Mouse (Mus musculus) limb, embryonic 11.5 days (tissue): Measurements from ENCODE around the gene Mkrn2. TPM values are rescaled to one million over a fixed set of nuclear protein-coding genes. Genes with fewer than 3 reads are reported as not detected.

Experiments used
- ATAC-seq: fragments of 200-750 bp; cut with Nextera tagmentation; 2 replicates; pipeline ENCODE4 v1.8.0; 2017; ENCODE audit warnings: low read depth; ENCODE audit not compliant: insufficient number of reproducible peaks, low FRiP score, low TSS enrichment
- DNase-seq: peaks from one replicate; pipeline ENCODE4 v3.0.0-alpha.2; 2015; ENCODE audit warnings: low spot score
- H3K27ac ChIP-seq: fragments of 300-500 bp; sonication (generic); replicated peaks from 2 replicates; pipeline ENCODE4 v1.5.1; 2014; ENCODE audit warnings: low read depth, mild to moderate bottlenecking, low read length
- H3K27me3 ChIP-seq: fragments of 300-500 bp; sonication (generic); 2 replicates; pipeline ENCODE4 v1.6.1; 2014; ENCODE audit warnings: mild to moderate bottlenecking, low read length, mixed read lengths; ENCODE audit not compliant: control insufficient read depth, insufficient read depth
- H3K36me3 ChIP-seq: fragments of 300-500 bp; sonication (generic); 2 replicates; pipeline ENCODE4 v1.6.1; 2014; ENCODE audit warnings: mild to moderate bottlenecking, low read length, moderate library complexity, mixed read lengths; ENCODE audit not compliant: control insufficient read depth, insufficient read depth
- H3K4me1 ChIP-seq: fragments of 300-500 bp; sonication (generic); 2 replicates; pipeline ENCODE4 v1.6.1; 2014; ENCODE audit warnings: low read length, mixed read lengths; ENCODE audit not compliant: control insufficient read depth, insufficient read depth
- H3K4me2 ChIP-seq: fragments of 300-500 bp; sonication (generic); 2 replicates; pipeline ENCODE4 v1.6.1; 2014; ENCODE audit warnings: low read depth, mild to moderate bottlenecking, moderate library complexity; ENCODE audit not compliant: severe bottlenecking
- H3K4me3 ChIP-seq: fragments of 300-500 bp; sonication (generic); 2 replicates; pipeline ENCODE4 v1.5.1; 2014; ENCODE audit warnings: low read depth, low read length
- H3K9ac ChIP-seq: fragments of 300-500 bp; sonication (generic); 2 replicates; pipeline ENCODE4 v1.6.1; 2014; ENCODE audit warnings: mild to moderate bottlenecking, low read length
- H3K9me3 ChIP-seq: fragments of 300-500 bp; sonication (generic); 2 replicates; pipeline ENCODE4 v1.6.1; 2016; ENCODE audit warnings: low read length; ENCODE audit not compliant: control insufficient read depth
- WGBS: fragments of 180-500 bp; shearing (Covaris S2); extraction: QIAGEN DNeasy Blood & Tissue Kit; methylation state at CpG from one replicate; pipeline ENCODE4 v1.1.7; 2014; 5-methylcytosine and 5-hydroxymethylcytosine counted together
- polyA plus RNA-seq: library from polyadenylated mRNA; unstranded; fragments of >200 nt; fragmentation: Nextera tagmentation; extraction: Ambion mirVana; gene quantifications from 2 replicates; pipeline ENCODE4 v1.2.1, GENCODE M21; 2014

Mkrn2 gene
- polyA plus RNA-seq, 1 experiment from 2014 or later = 27.1 TPM

GRCm38 (mm10) chr6:115580810-115581209 is 20.9 kb upstream of the Mkrn2 start:
- Histone ChIP-seq H3K9ac (no peak overlapping the region), H3K4me2 (no peak overlapping the region), H3K27ac (no peak overlapping the region), H3K4me1 (no peaks in the 10 kb centered on the region), H3K27me3 (no peaks in the 10 kb centered on the region), H3K9me3 (no peaks in the 10 kb centered on the region), H3K36me3 (peaks cover 10% of the 10 kb centered on the region), H3K4me3 (no peak overlapping the region)
- DNase-seq (no peak), ATAC-seq (no peak)
- 83% methylated on average over 3 of the region's 3 CpGs for WGBS

DNA sequence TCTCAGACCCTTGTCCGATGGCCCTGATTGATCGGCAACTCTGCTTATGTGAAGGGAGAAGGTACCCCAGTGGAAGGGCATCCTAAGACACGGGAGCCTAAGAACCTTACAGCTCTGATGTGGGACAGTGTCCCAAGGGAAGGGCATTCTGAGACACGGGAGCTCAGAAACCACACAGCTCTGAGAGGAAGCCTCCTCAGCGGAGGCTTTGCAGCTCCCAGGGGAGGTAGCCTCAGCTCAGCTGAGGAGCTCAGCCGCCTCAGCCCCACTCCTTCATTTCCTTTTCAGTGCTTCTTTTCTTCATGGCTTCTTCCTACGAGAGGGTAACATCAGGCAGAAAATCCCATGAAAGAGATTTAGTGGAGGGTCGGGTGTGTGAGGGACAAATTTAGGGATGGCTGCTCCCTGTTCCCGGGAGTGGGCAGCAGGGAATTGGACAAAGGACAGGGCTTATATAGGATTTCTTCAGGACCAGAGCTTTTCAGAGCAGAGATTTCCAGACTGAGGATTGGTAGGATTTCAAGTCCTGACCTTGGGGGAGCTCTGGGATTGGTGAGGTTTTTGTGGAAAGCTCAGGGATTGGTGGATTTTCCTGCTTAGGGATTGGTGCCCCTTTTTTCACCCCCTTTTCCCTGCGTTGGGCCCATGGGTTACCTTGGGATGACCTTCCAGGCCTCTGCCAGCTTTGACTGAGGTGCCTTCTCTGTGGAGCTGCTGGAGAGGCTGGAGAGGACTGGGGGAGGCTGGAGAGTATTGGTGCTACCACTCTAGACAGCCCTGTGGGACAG is 19.2 kb upstream of the Mkrn2 start:
- H3K9ac ChIP-seq = no peak overlapping the region
- no peak for DNase-seq
- no peaks in the 10 kb centered on the region for H3K4me1 ChIP-seq
- no peak overlapping the region for H3K4me3 ChIP-seq
- no peak for ATAC-seq
- peaks cover 5% of the 10 kb centered on the region for H3K36me3 ChIP-seq
- 88% methylated on average over 10 of the region's 10 CpGs for WGBS
- H3K27ac ChIP-seq = no peak overlapping the region
- no peaks in the 10 kb centered on the region for H3K27me3 ChIP-seq
- H3K4me2 ChIP-seq = no peak overlapping the region
- no peaks in the 10 kb centered on the region for H3K9me3 ChIP-seq

DNA sequence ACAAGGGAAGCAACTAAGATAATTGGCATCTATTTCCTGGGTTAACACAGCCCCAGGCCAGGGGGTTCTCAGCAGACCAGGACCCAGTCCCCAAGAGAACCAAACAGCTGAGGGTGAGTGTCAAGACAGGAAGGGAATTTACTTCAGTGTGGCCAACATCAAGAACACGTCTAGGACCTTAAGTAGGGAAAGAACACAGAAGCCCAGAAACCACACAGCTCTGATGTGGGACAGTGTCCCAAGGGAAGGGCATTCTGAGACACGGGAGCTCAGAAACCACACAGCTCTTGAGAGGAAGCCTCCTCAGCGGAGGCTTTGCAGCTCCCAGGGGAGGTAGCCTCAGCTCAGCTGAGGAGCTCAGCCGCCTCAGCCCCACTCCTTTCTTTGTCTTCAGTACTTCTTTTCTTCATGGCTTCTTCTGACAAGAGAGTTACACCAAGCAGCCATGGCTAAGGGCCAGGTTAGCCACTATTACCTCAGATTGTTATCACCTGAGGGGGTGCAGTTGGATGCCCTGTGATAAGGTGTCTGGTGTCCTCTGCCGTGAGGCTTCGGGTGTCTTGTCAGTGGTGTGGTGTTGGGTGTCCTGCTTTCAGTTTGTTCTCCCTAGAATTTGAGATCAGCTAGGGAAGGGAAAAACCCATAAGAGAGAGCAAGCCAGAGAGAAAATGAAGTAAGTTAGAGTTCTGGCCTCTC is 18.1 kb upstream of the Mkrn2 start:
- H3K36me3 ChIP-seq = peaks cover 3% of the 10 kb centered on the region
- H3K4me2 ChIP-seq = no peak overlapping the region
- no peaks in the 10 kb centered on the region for H3K27me3 ChIP-seq
- H3K9ac ChIP-seq = no peak overlapping the region
- H3K27ac ChIP-seq = no peak overlapping the region
- no peak overlapping the region for H3K4me3 ChIP-seq
- no peaks in the 10 kb centered on the region for H3K4me1 ChIP-seq
- 79% methylated on average over 6 of the region's 6 CpGs for WGBS
- no peaks in the 10 kb centered on the region for H3K9me3 ChIP-seq
- ATAC-seq (no peak), DNase-seq (no peak)

DNA sequence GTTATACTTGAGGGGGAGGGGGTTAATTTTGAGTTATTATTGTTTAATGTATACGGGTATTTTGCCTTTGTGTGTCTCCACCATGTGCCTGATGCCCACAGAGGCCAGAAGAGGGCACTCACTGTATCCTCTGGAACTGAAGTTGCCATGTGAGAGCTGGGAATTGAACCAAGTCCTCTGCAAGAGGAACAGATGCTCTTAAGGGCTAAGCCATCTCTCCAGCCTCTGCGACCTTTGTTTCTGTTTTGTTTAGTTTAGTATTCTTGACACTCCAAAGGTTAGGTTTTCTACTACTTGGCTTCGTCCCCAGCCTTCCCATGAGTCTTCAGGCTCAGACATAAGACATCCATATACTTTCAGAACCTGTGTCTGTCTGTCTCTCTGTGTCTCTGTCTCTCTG is 17.5 kb upstream of the Mkrn2 start:
- no peak overlapping the region for H3K9ac ChIP-seq
- no peaks in the 10 kb centered on the region for H3K27me3 ChIP-seq
- H3K4me2 ChIP-seq = no peak overlapping the region
- no peaks in the 10 kb centered on the region for H3K9me3 ChIP-seq
- WGBS = 88% methylated on average over 3 of the region's 3 CpGs
- no peak overlapping the region for H3K27ac ChIP-seq
- ATAC-seq (no peak), DNase-seq (no peak)
- no peaks in the 10 kb centered on the region for H3K4me1 ChIP-seq
- no peak overlapping the region for H3K4me3 ChIP-seq
- no peaks in the 10 kb centered on the region for H3K36me3 ChIP-seq

DNA sequence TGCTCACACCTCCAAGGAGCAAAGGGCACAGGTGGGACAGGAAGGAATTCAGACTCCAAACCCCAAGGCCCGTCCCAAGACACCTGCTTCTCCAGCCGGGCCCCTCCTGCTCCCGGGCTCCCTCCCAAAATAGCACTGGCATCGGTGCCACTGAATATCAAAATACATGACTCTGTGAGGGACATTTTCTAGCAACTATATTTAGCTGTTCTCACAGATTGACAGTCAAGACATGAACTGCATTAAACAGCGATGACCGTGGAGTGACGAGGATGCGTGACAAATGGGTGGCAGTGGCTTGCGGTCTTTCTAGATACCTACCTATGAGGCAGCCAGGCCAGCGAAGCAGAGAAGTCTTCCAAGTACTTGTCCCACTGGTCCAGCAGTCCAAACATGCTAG is 15.4 kb upstream of the Mkrn2 start:
- H3K4me2 ChIP-seq = no peak overlapping the region
- H3K36me3 ChIP-seq = no peaks in the 10 kb centered on the region
- H3K9me3 ChIP-seq = no peaks in the 10 kb centered on the region
- no peak overlapping the region for H3K9ac ChIP-seq
- H3K27ac ChIP-seq = no peak overlapping the region
- ATAC-seq (no peak), DNase-seq (no peak)
- 86% methylated on average over 10 of the region's 10 CpGs for WGBS
- H3K4me3 ChIP-seq = no peak overlapping the region
- H3K27me3 ChIP-seq = no peaks in the 10 kb centered on the region
- H3K4me1 ChIP-seq = no peaks in the 10 kb centered on the region

- no peak overlapping the region for H3K4me3 ChIP-seq
- H3K27me3 ChIP-seq = no peaks in the 10 kb centered on the region
- no peak overlapping the region for H3K9ac ChIP-seq
- no peaks in the 10 kb centered on the region for H3K4me1 ChIP-seq
- DNase-seq = no peak
- no peak overlapping the region for H3K4me2 ChIP-seq
- no peaks in the 10 kb centered on the region for H3K9me3 ChIP-seq
- ATAC-seq = no peak
- H3K27ac ChIP-seq = no peak overlapping the region
- whole genome bisulfite sequencing = 85% methylated on average over 19 of the region's 19 CpGs
- H3K36me3 ChIP-seq = no peaks in the 10 kb centered on the region
Observed at GRCm38 (mm10) chr6:115591692-115592359, 9.9 kb upstream of the Mkrn2 start.

DNA sequence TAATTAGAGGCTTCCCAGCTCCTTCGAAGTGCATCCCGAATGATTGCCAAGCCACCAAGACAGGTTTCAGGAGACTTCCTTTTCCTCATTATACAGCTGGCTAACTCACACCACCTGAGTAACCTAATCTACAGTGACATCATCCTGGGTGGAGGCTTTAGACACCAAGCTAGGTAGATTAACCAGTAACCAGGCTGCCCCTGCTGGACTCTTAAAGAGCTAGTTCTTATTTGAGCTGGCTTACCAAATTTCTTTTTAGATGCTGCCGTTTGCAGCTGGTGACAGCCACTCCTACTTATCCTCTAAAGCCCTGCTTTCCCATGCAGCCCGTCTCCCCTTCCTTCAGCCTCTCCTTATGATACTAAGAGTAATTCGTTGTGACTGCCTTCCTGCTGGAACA is 9.2 kb upstream of the Mkrn2 start, which contains the start of gene Mkrn2os:
TSS of gene Mkrn2os (minus strand) at position 119 of the 400 bp plus-strand sequence.
- Histone ChIP-seq H3K4me1 (no peaks in the 10 kb centered on the region), H3K4me3 (no peak within 1 kb of the TSS), H3K27ac (no peak within 1 kb of the TSS), H3K36me3 (no peaks in the 10 kb centered on the region), H3K9me3 (no peaks in the 10 kb centered on the region), H3K9ac (no peak within 1 kb of the TSS), H3K4me2 (no peak within 1 kb of the TSS), H3K27me3 (no peaks in the 10 kb centered on the region)
- ATAC-seq = no peak
- 55% methylated on average over 5 of the region's 5 CpGs for WGBS
- DNase-seq = no peak

GRCm38 (mm10) chr6:115593252-115593651 is 8.4 kb upstream of the Mkrn2 start:
- Histone ChIP-seq H3K27ac (no peak overlapping the region), H3K36me3 (no peaks in the 10 kb centered on the region), H3K4me3 (no peak overlapping the region), H3K9ac (no peak overlapping the region), H3K27me3 (no peaks in the 10 kb centered on the region), H3K4me1 (no peaks in the 10 kb centered on the region), H3K9me3 (no peaks in the 10 kb centered on the region), H3K4me2 (no peak overlapping the region)
- WGBS = 94% methylated on average over 4 of the region's 4 CpGs
- ATAC-seq (no peak), DNase-seq (no peak)
